Mouse (Mus musculus): Measurements from ENCODE around the gene Zfp819. TPM values are rescaled to one million over a fixed set of nuclear protein-coding genes. Genes with fewer than 3 reads are reported as not detected.

Zfp819 gene
- total and polyA plus RNA-seq, 3 experiments = not detected

DNA sequence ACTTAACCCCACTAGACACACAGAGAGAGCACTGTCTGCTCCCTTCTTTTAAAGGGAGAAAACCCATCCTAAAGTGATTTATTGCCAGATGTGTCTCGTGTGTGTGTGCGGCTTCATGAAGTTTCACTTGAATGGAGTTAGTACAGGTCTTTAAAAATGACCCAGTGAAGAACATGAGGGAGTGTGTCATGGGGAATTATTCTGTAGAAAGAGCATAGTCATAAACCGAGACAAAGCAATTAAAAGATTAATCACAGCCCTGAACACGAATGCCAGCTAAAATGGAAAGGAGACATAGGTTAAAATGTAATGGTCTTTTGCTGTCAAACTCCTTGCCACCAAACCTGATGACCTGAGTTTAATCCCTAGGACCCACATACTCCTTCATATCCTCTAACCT is 27.0 kb downstream of the Zfp819 start:
- H3K79me2 ChIP-seq (replicated peaks; ENCODE audit: control insufficient read depth, insufficient read depth, low read length) = no peaks in the 10 kb centered on the region
- intact Hi-C loops (cut with DNase I) = no loop called here
- no peak overlapping the region for H3K9ac ChIP-seq (ENCODE audit: low read depth, low read length)
- H3K36me3 ChIP-seq (ENCODE audit: control insufficient read depth, insufficient read depth, low read length) = no peaks in the 10 kb centered on the region
- no peak for TF ChIP-seq CTCF (IDR thresholded peaks at IDR 0.05)
- no peak for TF ChIP-seq EP300 (IDR thresholded peaks at IDR 0.05; ENCODE audit: insufficient read depth, low read depth, low read length)
- TF ChIP-seq POLR2A (IDR thresholded peaks at IDR 0.05; ENCODE audit: insufficient read depth, low read depth, low read length) = no peak
- 80% methylated on average over 4 of the region's 4 CpGs for WGBS
- no peak for DNase-seq
- H3K27ac ChIP-seq = no peak overlapping the region
- H3K27me3 ChIP-seq (ENCODE audit: control insufficient read depth, insufficient read depth, low read length) = no peaks in the 10 kb centered on the region; the same call in 1 of the 2 replicates
- no peaks in the 10 kb centered on the region for H3K4me1 ChIP-seq (ENCODE audit: control insufficient read depth, insufficient read depth, low read length)
- no peak overlapping the region for H3K4me3 ChIP-seq

DNA sequence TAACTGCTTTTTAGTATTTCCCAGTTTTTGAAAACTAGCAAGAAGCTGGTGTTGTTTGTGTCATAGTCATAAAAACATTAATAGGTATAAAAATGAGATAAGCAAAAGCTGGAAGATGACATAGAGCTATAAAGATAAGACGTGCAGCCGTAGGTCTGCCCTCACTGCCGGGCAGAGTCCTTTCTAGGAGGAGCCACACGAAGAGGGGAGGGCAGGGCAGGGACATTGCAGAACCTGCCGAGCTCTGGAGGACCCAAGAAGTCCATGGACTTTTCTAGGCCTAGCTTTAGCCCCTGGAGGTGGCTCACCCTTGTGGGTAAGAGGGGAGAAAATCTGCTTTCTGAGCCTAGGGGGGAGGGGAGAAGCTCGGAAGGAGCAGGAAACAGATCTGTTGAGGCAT is 27.5 kb downstream of the Zfp819 start, which contains the start of gene Ceacam18:
Gene Ceacam18, plus strand, starts transcription at position 208 of the 400 bp plus-strand sequence.
- TF ChIP-seq EP300 (IDR thresholded peaks at IDR 0.05; ENCODE audit: insufficient read depth, low read depth, low read length) = no peak
- no peak for TF ChIP-seq POLR2A (IDR thresholded peaks at IDR 0.05; ENCODE audit: insufficient read depth, low read depth, low read length)
- no peak for TF ChIP-seq CTCF (IDR thresholded peaks at IDR 0.05)
- no peaks in the 10 kb centered on the region for H3K4me1 ChIP-seq (ENCODE audit: control insufficient read depth, insufficient read depth, low read length)
- H3K79me2 ChIP-seq (replicated peaks; ENCODE audit: control insufficient read depth, insufficient read depth, low read length) = no peaks in the 10 kb centered on the region
- DNase-seq = no peak
- no peaks in the 10 kb centered on the region for H3K36me3 ChIP-seq (ENCODE audit: control insufficient read depth, insufficient read depth, low read length)
- no peak within 1 kb of the TSS for H3K4me3 ChIP-seq
- WGBS = 37% methylated on average over 6 of the region's 6 CpGs
- no peak within 1 kb of the TSS for H3K9ac ChIP-seq (ENCODE audit: low read depth, low read length)
- intact Hi-C loops (cut with DNase I) = no loop called here
- no peak within 1 kb of the TSS for H3K27ac ChIP-seq
- H3K27me3 ChIP-seq (ENCODE audit: control insufficient read depth, insufficient read depth, low read length) = no peaks in the 10 kb centered on the region

DNA sequence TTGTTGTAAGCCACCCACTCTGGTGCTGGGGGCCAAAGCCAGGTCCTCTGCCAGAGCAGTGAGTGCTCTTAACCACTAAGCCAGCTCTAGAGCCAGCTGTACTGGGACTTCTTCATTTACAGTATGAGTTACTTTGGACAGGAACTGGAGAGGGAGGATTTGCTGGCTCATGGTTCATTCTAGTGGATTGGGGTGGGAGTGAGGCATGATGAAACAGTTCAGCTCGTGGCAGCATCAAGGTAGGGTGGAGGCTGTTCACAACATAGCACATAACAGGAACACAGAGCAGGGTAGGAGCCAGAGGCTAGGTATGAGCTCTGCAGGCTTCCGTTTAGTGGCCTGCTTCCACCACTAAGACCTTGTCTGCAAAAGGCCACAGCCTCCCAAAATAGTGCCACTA is 29.2 kb downstream of the Zfp819 start:
- no peak overlapping the region for H3K4me3 ChIP-seq
- 50% methylated on average over 2 of the region's 2 CpGs for WGBS
- H3K4me1 ChIP-seq (ENCODE audit: control insufficient read depth, insufficient read depth, low read length) = no peaks in the 10 kb centered on the region
- DNase-seq = no peak
- no peaks in the 10 kb centered on the region for H3K36me3 ChIP-seq (ENCODE audit: control insufficient read depth, insufficient read depth, low read length)
- H3K27ac ChIP-seq = no peak overlapping the region
- no peak for TF ChIP-seq EP300 (IDR thresholded peaks at IDR 0.05; ENCODE audit: insufficient read depth, low read depth, low read length)
- no peak for TF ChIP-seq CTCF (IDR thresholded peaks at IDR 0.05)
- TF ChIP-seq POLR2A (IDR thresholded peaks at IDR 0.05; ENCODE audit: insufficient read depth, low read depth, low read length) = no peak
- no peaks in the 10 kb centered on the region for H3K79me2 ChIP-seq (replicated peaks; ENCODE audit: control insufficient read depth, insufficient read depth, low read length)
- intact Hi-C loops (cut with DNase I) = no loop called here
- H3K27me3 ChIP-seq (ENCODE audit: control insufficient read depth, insufficient read depth, low read length) = no peaks in the 10 kb centered on the region
- no peak overlapping the region for H3K9ac ChIP-seq (ENCODE audit: low read depth, low read length)

GRCm38 (mm10) chr7:43637118-43637517 is 30.1 kb downstream of the Zfp819 start:
- Histone ChIP-seq H3K27ac (no peak overlapping the region), H3K9ac (ENCODE audit: low read depth, low read length) (no peak overlapping the region), H3K27me3 (ENCODE audit: control insufficient read depth, insufficient read depth, low read length) (no peaks in the 10 kb centered on the region), H3K79me2 (replicated peaks; ENCODE audit: control insufficient read depth, insufficient read depth, low read length) (no peaks in the 10 kb centered on the region), H3K4me3 (no peak overlapping the region), H3K36me3 (ENCODE audit: control insufficient read depth, insufficient read depth, low read length) (no peaks in the 10 kb centered on the region), H3K4me1 (ENCODE audit: control insufficient read depth, insufficient read depth, low read length) (no peaks in the 10 kb centered on the region)
- intact Hi-C loops (cut with DNase I) = no loop called here
- TF ChIP-seq CTCF (IDR thresholded peaks at IDR 0.05) (no peak), EP300 (IDR thresholded peaks at IDR 0.05; ENCODE audit: insufficient read depth, low read depth, low read length) (no peak), POLR2A (IDR thresholded peaks at IDR 0.05; ENCODE audit: insufficient read depth, low read depth, low read length) (no peak)
- WGBS = 66% methylated on average over 1 of the region's 1 CpGs
- no peak for DNase-seq

DNA sequence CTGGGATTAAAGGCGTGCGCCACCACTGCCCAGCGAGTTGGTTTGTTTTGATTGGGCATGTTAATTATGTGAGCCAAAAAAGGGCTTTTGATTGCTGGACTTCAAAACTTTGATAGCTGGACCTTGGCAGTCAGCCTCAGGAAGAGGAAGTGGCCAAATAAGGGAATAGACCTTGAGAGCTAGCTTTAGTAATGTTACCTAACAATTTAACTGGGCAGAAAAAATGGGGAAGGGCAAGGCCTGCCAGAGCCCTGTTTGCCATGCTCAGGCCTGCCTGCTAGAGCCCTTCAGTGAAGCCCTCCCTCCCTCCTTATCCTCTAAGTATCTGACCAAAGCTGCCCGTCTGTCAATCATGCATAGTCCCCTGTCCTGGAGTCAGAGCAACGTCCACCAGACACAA is 35.6 kb downstream of the Zfp819 start:
- intact Hi-C loops (cut with DNase I) = no loop called here
- H3K79me2 ChIP-seq (replicated peaks; ENCODE audit: control insufficient read depth, insufficient read depth, low read length) = no peaks in the 10 kb centered on the region
- H3K27me3 ChIP-seq (ENCODE audit: control insufficient read depth, insufficient read depth, low read length) = no peaks in the 10 kb centered on the region
- no peak overlapping the region for H3K4me3 ChIP-seq
- DNase-seq = peak in 1 of 2 experiments; percentile 11
- no peak overlapping the region for H3K9ac ChIP-seq (ENCODE audit: low read depth, low read length)
- no peaks in the 10 kb centered on the region for H3K36me3 ChIP-seq (ENCODE audit: control insufficient read depth, insufficient read depth, low read length)
- peaks cover 1% of the 10 kb centered on the region; the same call in 1 of the 2 replicates for H3K4me1 ChIP-seq (ENCODE audit: control insufficient read depth, insufficient read depth, low read length)
- H3K27ac ChIP-seq = no peak overlapping the region
- 59% methylated on average over 5 of the region's 5 CpGs for WGBS
- TF ChIP-seq POLR2A (IDR thresholded peaks at IDR 0.05; ENCODE audit: insufficient read depth, low read depth, low read length) = no peak
- TF ChIP-seq EP300 (IDR thresholded peaks at IDR 0.05; ENCODE audit: insufficient read depth, low read depth, low read length) = no peak
- no peak for TF ChIP-seq CTCF (IDR thresholded peaks at IDR 0.05)

- peaks cover 1% of the 10 kb centered on the region; the same call in 1 of the 2 replicates for H3K4me1 ChIP-seq (ENCODE audit: control insufficient read depth, insufficient read depth, low read length)
- intact Hi-C loops (cut with DNase I) = no loop called here
- H3K4me3 ChIP-seq = no peak overlapping the region
- WGBS = 64% methylated on average over 17 of the region's 17 CpGs
- no peak overlapping the region for H3K9ac ChIP-seq (ENCODE audit: low read depth, low read length)
- no peaks in the 10 kb centered on the region for H3K79me2 ChIP-seq (replicated peaks; ENCODE audit: control insufficient read depth, insufficient read depth, low read length)
- H3K27me3 ChIP-seq (ENCODE audit: control insufficient read depth, insufficient read depth, low read length) = no peaks in the 10 kb centered on the region
- H3K36me3 ChIP-seq (ENCODE audit: control insufficient read depth, insufficient read depth, low read length) = no peaks in the 10 kb centered on the region
- TF ChIP-seq EP300 (IDR thresholded peaks at IDR 0.05; ENCODE audit: insufficient read depth, low read depth, low read length) (no peak), CTCF (IDR thresholded peaks at IDR 0.05) (no peak), POLR2A (IDR thresholded peaks at IDR 0.05; ENCODE audit: insufficient read depth, low read depth, low read length) (no peak)
- DNase-seq = no peak
- H3K27ac ChIP-seq = no peak overlapping the region
Measured at GRCm38 (mm10) chr7:43643046-43643652, 36.2 kb downstream of the Zfp819 start.
